Mouse (Mus musculus) heart, embryonic 14.5 days (tissue): ENCODE measurements at regions not wholly inside any gene's neighbourhood (a gene's known extent, or its start where the extent isn't known, plus 50 kb on each side); places are given as distances from the start of the nearest gene placed in this dataset.

Source experiments
- ATAC-seq: fragments of 200-750 bp; cut with Nextera tagmentation; 2 replicates; pipeline ENCODE4 v1.8.0; 2017; ENCODE audit warnings: low read depth, moderate TSS enrichment; ENCODE audit not compliant: insufficient number of reproducible peaks, insufficient read depth, low FRiP score
- H3K27ac ChIP-seq, 2 experiments: fragments of 200-500 bp in 1 of 2; fragments of 300-500 bp in 1 of 2; sonication (generic) in 1 of 2; replicated peaks in 1 of 2; 2 replicates each; pipeline ENCODE4 v1.5.1; 2012 to 2014; ENCODE audit warnings: low read depth in 2 of 2, low read length in 2 of 2, control low read depth in 1 of 2, mild to moderate bottlenecking in 1 of 2, mixed read lengths in 1 of 2; ENCODE audit not compliant: control insufficient read depth in 1 of 2, insufficient read depth in 1 of 2
- H3K27me3 ChIP-seq: fragments of 300-500 bp; sonication (generic); 2 replicates; pipeline ENCODE4 v1.6.1; 2014; ENCODE audit warnings: mild to moderate bottlenecking, low read length, control low read depth; ENCODE audit not compliant: control insufficient read depth, insufficient read depth
- H3K36me3 ChIP-seq: fragments of 300-500 bp; sonication (generic); 2 replicates; pipeline ENCODE4 v1.6.1; 2014; ENCODE audit warnings: mild to moderate bottlenecking, control low read depth, low read length, mixed read lengths; ENCODE audit not compliant: control insufficient read depth, insufficient read depth
- H3K4me1 ChIP-seq, 2 experiments: fragments of 200-500 bp in 1 of 2; fragments of 300-500 bp in 1 of 2; sonication (generic) in 1 of 2; 2 replicates each; pipeline ENCODE4 v1.6.1; 2012 to 2014; ENCODE audit warnings: low read length in 2 of 2, control low read depth in 1 of 2, mixed read lengths in 1 of 2; ENCODE audit not compliant: control insufficient read depth in 2 of 2, insufficient read depth in 2 of 2
- H3K4me2 ChIP-seq: fragments of 300-500 bp; sonication (generic); 2 replicates; pipeline ENCODE4 v1.6.1; 2014; ENCODE audit warnings: mild to moderate bottlenecking, low read length
- H3K4me3 ChIP-seq, 2 experiments: fragments of 200-500 bp in 1 of 2; fragments of 300-500 bp in 1 of 2; sonication (generic) in 1 of 2; 2 replicates each; pipeline ENCODE4 v1.5.1; 2012 to 2014; ENCODE audit warnings: low read length in 2 of 2, mild to moderate bottlenecking in 2 of 2, control low read depth in 1 of 2, low read depth in 1 of 2, moderate library complexity in 1 of 2; ENCODE audit not compliant: control insufficient read depth in 1 of 2, insufficient read depth in 1 of 2
- H3K9ac ChIP-seq: fragments of 300-500 bp; sonication (generic); 2 replicates; pipeline ENCODE4 v1.6.1; 2014; ENCODE audit warnings: mild to moderate bottlenecking, low read length
- H3K9me3 ChIP-seq: fragments of 300-500 bp; sonication (generic); 2 replicates; pipeline ENCODE4 v1.6.1; 2016; ENCODE audit warnings: low read length, control low read depth; ENCODE audit not compliant: control insufficient read depth
- WGBS: fragments of 180-500 bp; shearing (Covaris S2); extraction: QIAGEN DNeasy Blood & Tissue Kit; methylation state at CpG from one replicate; pipeline ENCODE4 v1.1.7; 2014; 5-methylcytosine and 5-hydroxymethylcytosine counted together

- Histone ChIP-seq H3K36me3 (no peaks in the 10 kb centered on the region), H3K27me3 (no peaks in the 10 kb centered on the region), H3K9me3 (no peaks in the 10 kb centered on the region), H3K4me2 (no peak overlapping the region), H3K4me3 (no peak overlapping the region), H3K27ac (no peak overlapping the region), H3K9ac (no peak overlapping the region), H3K4me1 (peaks cover 0 to 4% of the 10 kb centered on the region in 2 experiments; a peak in 1 of 4 replicates)
- ATAC-seq: no peak
- 31% methylated on average over 3 of the region's 3 CpGs for WGBS
Observed at GRCm38 (mm10) chr2:133156537-133156936, 210.8 kb upstream of the Fermt1 start.

DNA sequence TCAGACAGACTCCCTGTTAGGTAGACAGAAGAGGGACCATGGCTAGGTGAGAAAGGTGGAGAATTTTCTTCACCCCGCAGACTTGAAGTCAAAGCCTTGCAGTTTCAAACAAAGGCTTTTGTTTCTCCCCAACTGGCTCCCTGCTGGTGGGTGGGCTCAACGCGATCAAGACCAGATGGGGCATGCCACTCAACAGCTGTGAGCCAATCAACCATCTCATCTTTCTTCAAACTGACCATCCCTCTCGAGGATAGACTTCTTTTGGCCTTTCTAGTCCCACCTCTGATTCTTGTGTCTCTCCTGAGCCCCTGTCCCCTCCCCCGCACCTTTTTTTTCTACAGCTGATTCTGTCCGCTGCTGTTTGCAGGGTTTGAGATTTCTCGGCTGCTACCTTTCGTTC is 212.5 kb upstream of the Fermt1 start:
- Histone ChIP-seq H3K9ac (no peak overlapping the region), H3K27ac (no peak overlapping the region), H3K36me3 (no peaks in the 10 kb centered on the region), H3K27me3 (no peaks in the 10 kb centered on the region), H3K9me3 (no peaks in the 10 kb centered on the region), H3K4me1 (peaks cover 0 to 4% of the 10 kb centered on the region in 2 experiments; a peak in 1 of 4 replicates), H3K4me2 (no peak overlapping the region), H3K4me3 (no peak overlapping the region)
- 52% methylated on average over 8 of the region's 8 CpGs for WGBS
- ATAC-seq: no peak

- WGBS: 31% methylated on average over 2 of the region's 2 CpGs
- peaks cover 0 to 4% of the 10 kb centered on the region in 2 experiments; a peak in 1 of 4 replicates for H3K4me1 ChIP-seq
- no peaks in the 10 kb centered on the region for H3K36me3 ChIP-seq
- no peak overlapping the region for H3K9ac ChIP-seq
- ATAC-seq: no peak
- H3K4me3 ChIP-seq: no peak overlapping the region
- H3K4me2 ChIP-seq: no peak overlapping the region
- H3K9me3 ChIP-seq: no peaks in the 10 kb centered on the region
- no peaks in the 10 kb centered on the region for H3K27me3 ChIP-seq
- H3K27ac ChIP-seq: no peak overlapping the region
Observed at GRCm38 (mm10) chr2:133159398-133159797, 213.7 kb upstream of the Fermt1 start.

DNA sequence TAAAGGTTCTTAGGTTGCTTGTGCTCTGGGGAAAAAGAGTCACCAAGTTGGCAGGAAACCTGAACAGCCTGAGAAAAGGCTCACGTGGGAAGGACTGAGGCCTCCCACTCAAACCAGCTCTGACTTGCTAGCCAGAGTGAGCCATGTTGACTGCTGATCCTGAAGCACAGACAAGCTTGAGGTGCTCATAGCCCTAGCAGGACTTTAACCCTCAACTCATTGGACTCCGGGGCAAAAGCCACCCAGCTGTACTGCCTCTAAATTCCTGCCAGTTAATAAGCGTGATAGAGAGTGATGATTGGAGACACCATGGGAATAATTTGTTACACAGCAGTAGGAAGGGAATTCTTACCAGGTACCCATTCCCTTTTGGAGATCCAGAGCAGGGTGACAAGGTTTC is 230.7 kb upstream of the Fermt1 start:
- H3K9me3 ChIP-seq: no peaks in the 10 kb centered on the region
- H3K4me2 ChIP-seq: no peak overlapping the region
- H3K27me3 ChIP-seq: no peaks in the 10 kb centered on the region
- H3K4me1 ChIP-seq: no peaks in the 10 kb centered on the region; a peak in 1 of 4 replicates
- no peak overlapping the region for H3K4me3 ChIP-seq
- no peak overlapping the region for H3K27ac ChIP-seq
- 75% methylated on average over 3 of the region's 3 CpGs for WGBS
- no peak overlapping the region for H3K9ac ChIP-seq
- no peak for ATAC-seq
- no peaks in the 10 kb centered on the region for H3K36me3 ChIP-seq

DNA sequence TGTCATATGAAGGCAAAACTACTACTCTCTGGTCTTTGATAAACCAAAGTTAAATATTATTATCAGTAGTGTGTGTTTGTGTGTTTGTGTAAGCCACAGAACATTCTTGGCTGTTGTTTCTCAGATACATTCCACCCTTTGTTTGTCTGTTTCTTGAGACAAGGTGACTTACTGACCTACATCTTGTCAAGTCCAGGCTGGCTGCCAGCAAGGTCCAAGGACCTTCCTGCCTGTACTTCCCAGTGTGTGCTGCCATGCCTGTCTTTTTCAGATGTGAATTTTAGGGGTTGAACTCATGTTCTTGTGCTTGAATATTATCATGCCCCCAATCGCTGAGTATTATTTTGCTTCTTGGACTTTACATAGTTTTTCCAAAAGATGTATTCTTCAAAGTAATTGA is 235.5 kb upstream of the Fermt1 start:
- WGBS: 78% methylated on average over 1 of the region's 1 CpGs
- H3K4me1 ChIP-seq: no peaks in the 10 kb centered on the region
- H3K4me3 ChIP-seq: no peak overlapping the region
- H3K27ac ChIP-seq: no peak overlapping the region
- H3K4me2 ChIP-seq: no peak overlapping the region
- ATAC-seq: no peak
- H3K36me3 ChIP-seq: no peaks in the 10 kb centered on the region
- H3K9me3 ChIP-seq: no peaks in the 10 kb centered on the region
- no peaks in the 10 kb centered on the region for H3K27me3 ChIP-seq
- no peak overlapping the region for H3K9ac ChIP-seq

GRCm38 (mm10) chr2:133182920-133183319 is 237.2 kb upstream of the Fermt1 start:
- Histone ChIP-seq H3K9me3 (no peaks in the 10 kb centered on the region), H3K36me3 (no peaks in the 10 kb centered on the region), H3K4me2 (no peak overlapping the region), H3K4me1 (no peaks in the 10 kb centered on the region), H3K27ac (no peak overlapping the region), H3K9ac (no peak overlapping the region), H3K4me3 (no peak overlapping the region), H3K27me3 (no peaks in the 10 kb centered on the region)
- ATAC-seq: no peak
- WGBS: 68% methylated on average over 4 of the region's 4 CpGs

DNA sequence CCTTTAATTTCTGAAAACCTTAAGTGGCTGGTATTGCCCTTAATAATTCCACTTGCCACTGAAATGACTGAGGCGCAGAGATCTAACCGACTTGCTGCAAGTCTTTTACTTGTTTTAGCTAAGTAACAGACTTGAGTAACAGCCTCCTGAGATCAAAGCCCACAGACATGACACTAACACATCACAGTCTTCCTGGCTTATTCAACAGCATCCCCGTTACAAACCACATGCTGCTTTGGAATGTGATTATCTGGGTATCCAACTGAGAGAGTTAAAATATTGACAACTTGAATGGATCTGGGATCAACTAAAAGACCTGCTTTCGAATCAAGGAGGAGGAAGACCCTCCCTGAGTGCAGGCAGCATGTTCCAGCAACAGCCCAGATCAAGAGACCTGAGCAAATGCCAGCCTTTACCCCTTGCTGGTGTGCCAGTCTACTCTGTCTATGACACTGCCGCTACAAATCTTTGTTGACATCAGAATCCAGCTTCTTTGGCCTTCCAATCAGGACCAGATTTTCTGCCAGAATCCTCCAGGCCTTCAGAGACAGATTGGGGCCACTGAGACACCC is 258.7 kb upstream of the Fermt1 start:
- ATAC-seq: no peak
- no peak overlapping the region for H3K9ac ChIP-seq
- 40% methylated on average over 5 of the region's 5 CpGs for WGBS
- H3K4me1 ChIP-seq: peaks cover 0 to 4% of the 10 kb centered on the region in 2 experiments; a peak in 1 of 4 replicates
- H3K27me3 ChIP-seq: no peaks in the 10 kb centered on the region
- no peak overlapping the region for H3K4me3 ChIP-seq
- H3K9me3 ChIP-seq: no peaks in the 10 kb centered on the region
- H3K27ac ChIP-seq: no peak overlapping the region
- H3K36me3 ChIP-seq: no peaks in the 10 kb centered on the region
- H3K4me2 ChIP-seq: no peak overlapping the region

DNA sequence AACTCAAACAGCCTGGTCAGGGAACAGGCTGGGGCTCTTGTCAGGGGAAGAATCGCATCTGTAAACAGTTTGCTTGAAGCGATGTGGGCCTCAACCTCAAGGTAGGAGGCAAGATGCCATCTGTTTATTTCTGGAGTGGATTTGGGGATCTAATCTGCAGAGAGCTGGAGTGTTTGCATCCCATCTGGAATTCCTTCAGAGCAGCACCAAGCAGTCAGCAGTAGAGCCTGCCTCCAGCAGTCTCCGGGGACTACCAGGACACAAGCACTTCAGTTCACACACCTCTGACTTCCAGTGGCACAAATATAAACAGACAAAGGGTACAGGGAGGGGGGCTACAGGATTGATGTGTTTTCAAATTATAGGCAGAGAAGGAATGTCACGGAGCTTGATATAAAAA is 262.8 kb upstream of the Fermt1 start:
- no peaks in the 10 kb centered on the region for H3K27me3 ChIP-seq
- H3K9me3 ChIP-seq: no peaks in the 10 kb centered on the region
- WGBS: 39% methylated on average over 4 of the region's 4 CpGs
- H3K36me3 ChIP-seq: no peaks in the 10 kb centered on the region
- no peak overlapping the region for H3K9ac ChIP-seq
- H3K4me3 ChIP-seq: no peak overlapping the region
- H3K4me1 ChIP-seq: peaks cover 0 to 4% of the 10 kb centered on the region in 2 experiments; a peak in 1 of 4 replicates
- no peak for ATAC-seq
- H3K27ac ChIP-seq: no peak overlapping the region
- no peak overlapping the region for H3K4me2 ChIP-seq
